In genomic region chr2:18822711-18823110, GRCm38 (mm10) we compare ENCODE assay signal across 7 mouse cellular contexts.
DNase-seq lines count a peak whose midpoint lies in the region; ATAC-seq lines count a peak whose summit lies in the region.

No protein-coding gene starts in this region.

- peak; percentile 18 to 51 for DNase-seq in kidney, postnatal 25 days
- DNase-seq in cerebellum, adult 9-11 months, result peak; percentile 10
- DNase-seq in gastrocnemius, adult 8-10 months (ENCODE audit: low spot score in 2 of 2), result peak; percentile 30 to 55
- DNase-seq in layer of hippocampus, adult 9-10 months (ENCODE audit: low spot score), result no peak
- no peak for DNase-seq in testis, postnatal 14 days (ENCODE audit: low spot score)

- peaks cover 17% of the 10 kb centered on the region for H3K4me1 ChIP-seq in kidney, embryonic 16.5 days (ENCODE audit: insufficient read depth, low read length)
- no peaks in the 10 kb centered on the region; the same call in 1 of the 2 replicates for H3K4me1 ChIP-seq in hindbrain, embryonic 16.5 days (ENCODE audit: control insufficient read depth, insufficient read depth, low read depth, low read length)

- H3K4me3 ChIP-seq in kidney, embryonic 16.5 days (ENCODE audit: low read length), result no peak overlapping the region
- H3K4me3 ChIP-seq in hindbrain, embryonic 16.5 days (ENCODE audit: low read length), result no peak overlapping the region

- H3K9me3 ChIP-seq in kidney, embryonic 16.5 days (ENCODE audit: low read length), result no peaks in the 10 kb centered on the region
- H3K9me3 ChIP-seq in hindbrain, embryonic 16.5 days (ENCODE audit: control insufficient read depth, low read length), result no peaks in the 10 kb centered on the region

- no peak overlapping the region for H3K27ac ChIP-seq in kidney, embryonic 16.5 days (ENCODE audit: low read length)
- no peak overlapping the region for H3K27ac ChIP-seq in hindbrain, embryonic 16.5 days (ENCODE audit: low read depth, low read length)

- H3K27me3 ChIP-seq in kidney, embryonic 16.5 days (ENCODE audit: insufficient read depth, low read length), result no peaks in the 10 kb centered on the region
- no peaks in the 10 kb centered on the region for H3K27me3 ChIP-seq in hindbrain, embryonic 16.5 days (replicated peaks; ENCODE audit: control insufficient read depth, insufficient read depth, low read length)

- H3K36me3 ChIP-seq in kidney, embryonic 16.5 days (ENCODE audit: insufficient read depth, low read length), result no peaks in the 10 kb centered on the region
- no peaks in the 10 kb centered on the region for H3K36me3 ChIP-seq in hindbrain, embryonic 16.5 days (ENCODE audit: control insufficient read depth, insufficient read depth, low read length)

- no peak overlapping the region for H3K4me2 ChIP-seq in kidney, embryonic 16.5 days (replicated peaks; ENCODE audit: low read depth, low read length)
- no peak overlapping the region for H3K4me2 ChIP-seq in hindbrain, embryonic 16.5 days (ENCODE audit: low read length)

- no peak; the same call in 1 of the 2 replicates for ATAC-seq in kidney, embryonic 16.5 days (ENCODE audit: low FRiP score, low TSS enrichment)
- peak; percentile 71 for ATAC-seq in hindbrain, embryonic 16.5 days

- WGBS in kidney, embryonic 16.5 days, result 59% methylated on average over 9 of the region's 9 CpGs
- WGBS in hindbrain, embryonic 16.5 days, result 43% methylated on average over 9 of the region's 9 CpGs

- H3K9ac ChIP-seq in kidney, embryonic 16.5 days (replicated peaks; ENCODE audit: low read length), result no peak overlapping the region
- no peak overlapping the region for H3K9ac ChIP-seq in hindbrain, embryonic 16.5 days (ENCODE audit: low read depth, low read length)

Comparison
In these comparisons a context has a peak if more than half of its experiments do, and no peak if none do; other contexts are left out.
1. DNase-seq: peak in kidney, postnatal 25 days (2 of 2), cerebellum, adult 9-11 months (single experiment) and gastrocnemius, adult 8-10 months (2 of 2); none in layer of hippocampus, adult 9-10 months (single experiment) and testis, postnatal 14 days (single experiment).